Mouse (Mus musculus) megakaryocyte progenitor cell, adult 5-6 weeks (primary cell): Measurements from ENCODE around the gene Higd1a. TPM values are rescaled to one million over a fixed set of nuclear protein-coding genes. Genes with fewer than 3 reads are reported as not detected.
A peak's percentile ranks its signal among the peaks of the same experiment; 100 is the strongest.

Source experiments
- ATAC-seq: replicated peaks from 2 replicates; pipeline ENCODE4 v1.8.0; 2016; ENCODE audit warnings: mild to moderate bottlenecking, moderate TSS enrichment, inconsistent platforms; ENCODE audit not compliant: poor library complexity
- total RNA-seq, 2 experiments: library from RNA; stranded (forward) in 1 of 2; stranded (reverse) in 1 of 2; fragments of 157-497, 149-512 nt in 1 of 2; fragments of 200-1000 nt in 1 of 2; gene quantifications; 2 replicates each; pipeline versions ENCODE4 v1.2.3 to v1.2.4; 2015 to 2017

Higd1a gene
- total RNA-seq, 2 experiments from 2014 or later, result 21.7 to 89.9 TPM

- ATAC-seq, result peak; percentile 57; the same call in 1 of the 2 replicates
Measured at GRCm38 (mm10) chr9:121881301-121881700, 23.1 kb upstream of the Higd1a start.

- peak; percentile 85 for ATAC-seq
Measured at GRCm38 (mm10) chr9:121880840-121881239, 22.7 kb upstream of the Higd1a start.

- ATAC-seq, result peak; percentile 44; the same call in 1 of the 2 replicates
Measured at GRCm38 (mm10) chr9:121877052-121877740, 19.0 kb upstream of the Higd1a start.

GRCm38 (mm10) chr9:121873578-121873977 lies 15.4 kb upstream of the Higd1a start:
- peak; percentile 58; the same call in 1 of the 2 replicates for ATAC-seq

GRCm38 (mm10) chr9:121872062-121872683 lies 14.0 kb upstream of the Higd1a start:
- no peak for ATAC-seq

- no peak for ATAC-seq
Measured at GRCm38 (mm10) chr9:121869973-121870515, 11.9 kb upstream of the Higd1a start.

GRCm38 (mm10) chr9:121869432-121869831 lies 11.3 kb upstream of the Higd1a start:
- no peak for ATAC-seq

GRCm38 (mm10) chr9:121868236-121868635 lies 10.1 kb upstream of the Higd1a start:
- no peak for ATAC-seq

- no peak for ATAC-seq
Measured at GRCm38 (mm10) chr9:121867632-121868031, 9.5 kb upstream of the Higd1a start.

GRCm38 (mm10) chr9:121865425-121866008 lies 7.4 kb upstream of the Higd1a start:
- no peak for ATAC-seq

GRCm38 (mm10) chr9:121864837-121865236 lies 6.7 kb upstream of the Higd1a start:
- ATAC-seq, result no peak

- no peak for ATAC-seq
Measured at GRCm38 (mm10) chr9:121860921-121861320, 2.8 kb upstream of the Higd1a start.

GRCm38 (mm10) chr9:121859345-121859744 lies 1.2 kb upstream of the Higd1a start:
- ATAC-seq, result no peak

GRCm38 (mm10) chr9:121857474-121858152 lies 549 bp downstream of the Higd1a start:
- ATAC-seq, result peak; percentile 90

- peak; percentile 45 for ATAC-seq
Measured at GRCm38 (mm10) chr9:121856649-121857416, 1.3 kb downstream of the Higd1a start.

GRCm38 (mm10) chr9:121854246-121854645 lies 3.9 kb downstream of the Higd1a start:
- no peak for ATAC-seq

- ATAC-seq, result peak; percentile 27; the same call in 1 of the 2 replicates
Measured at GRCm38 (mm10) chr9:121847842-121848241, 10.3 kb downstream of the Higd1a start.

- ATAC-seq, result no peak
Measured at GRCm38 (mm10) chr9:121847138-121847537, 11.0 kb downstream of the Higd1a start.

GRCm38 (mm10) chr9:121846526-121847118 lies 11.5 kb downstream of the Higd1a start:
- ATAC-seq, result peak; percentile 85

GRCm38 (mm10) chr9:121842914-121843313 lies 15.2 kb downstream of the Higd1a start:
- 0 out of 2 replicates have a peak, but pooled peaks have one; percentile 29 for ATAC-seq
